Mouse (Mus musculus): ENCODE results near the gene Kirrel3.

DNA sequence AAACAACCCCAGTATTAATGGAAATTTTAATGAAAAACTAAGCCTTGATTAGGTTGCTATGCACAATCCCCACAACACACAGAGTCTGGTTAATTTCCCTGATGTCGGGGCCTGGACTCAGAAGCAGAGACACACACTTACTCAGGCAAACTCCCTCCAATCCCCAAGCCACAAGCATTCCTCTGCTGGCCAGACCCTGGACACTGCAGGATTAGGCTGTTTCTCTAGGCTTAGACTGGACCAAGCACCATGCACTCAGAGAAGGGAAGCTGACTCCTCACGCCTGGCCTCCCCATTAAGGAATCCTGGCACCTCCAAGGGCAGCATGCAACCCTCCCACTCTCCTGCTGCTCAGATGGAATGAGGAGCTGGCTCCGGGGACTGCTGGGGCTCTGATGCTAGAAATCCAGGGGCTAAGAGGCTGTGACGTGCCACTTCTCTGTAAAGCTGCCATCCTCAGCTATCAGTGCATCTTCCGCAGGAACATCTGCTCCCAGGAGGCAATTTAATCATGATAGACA lies 324.4 kb downstream of the Kirrel3 start:
- no peak for TF ChIP-seq EP300 (IDR thresholded peaks at IDR 0.05; ENCODE audit: low read depth)
- no peak for TF ChIP-seq CTCF (IDR thresholded peaks at IDR 0.05; ENCODE audit: low read depth)
